Mouse (Mus musculus): ENCODE data around the gene Anks6. TPM values are rescaled to one million over a fixed set of nuclear protein-coding genes. Genes with fewer than 3 reads are reported as not detected.

The Anks6 gene
- total and polyA plus RNA-seq, 3 experiments = not detected

DNA sequence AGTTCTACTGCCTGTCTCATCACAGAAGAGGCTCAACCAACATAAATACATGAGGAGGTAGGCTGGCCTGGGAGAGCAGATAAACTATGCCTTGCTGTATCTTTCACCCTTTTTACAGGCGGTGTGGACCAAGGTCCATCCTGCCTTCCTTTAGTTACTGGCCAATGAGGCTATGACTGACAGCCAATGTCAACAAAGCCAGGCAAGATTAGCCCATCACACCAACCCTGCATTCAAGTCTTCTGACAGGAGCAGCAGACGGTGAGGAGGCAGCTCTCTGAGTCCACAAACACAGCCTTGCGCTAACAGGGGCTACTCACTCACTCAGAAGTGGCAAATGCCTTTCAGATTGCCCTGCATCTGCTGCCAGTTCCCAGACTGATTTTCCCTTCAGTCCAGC, 69.0 kb downstream of the Anks6 start:
- in situ Hi-C loops (cut with MboI; ENCODE audit: low pct_ligation_motif_present, low pct_unique_long_range_greater_than_20kb, low sequenced_read_pairs) (no loop called here), dilution Hi-C loops (cut with MboI; ENCODE audit: extremely low pct_ligation_motif_present, extremely low pct_unique_long_range_greater_than_20kb, low sequenced_read_pairs) (no loop called here)
- TF ChIP-seq POLR2AphosphoS2 (IDR thresholded peaks at IDR 0.05; ENCODE audit: low read depth, low read length) (no peak), ZMIZ1 (IDR thresholded peaks at IDR 0.05; ENCODE audit: low read depth, low read length) (no peak), ZNF384 (IDR thresholded peaks at IDR 0.05; ENCODE audit: low read depth, low read length) (no peak), ETS1 (conservative IDR thresholded peaks at IDR 0.05; ENCODE audit: low read depth, low read length) (no peak), HCFC1 (IDR thresholded peaks at IDR 0.05; ENCODE audit: low read depth, low read length) (no peak), NELFE (IDR thresholded peaks at IDR 0.05; ENCODE audit: low read depth, low read length) (no peak), SIN3A (IDR thresholded peaks at IDR 0.05; ENCODE audit: low read length) (no peak), ZC3H11A (IDR thresholded peaks at IDR 0.05; ENCODE audit: low read depth, low read length) (no peak), USF2 (conservative IDR thresholded peaks at IDR 0.05; ENCODE audit: low read depth, low read length) (no peak), USF1 (IDR thresholded peaks at IDR 0.05; ENCODE audit: low read depth, low read length) (no peak), RCOR1 (conservative IDR thresholded peaks at IDR 0.05; ENCODE audit: low read depth, low read length) (no peak), MAZ (IDR thresholded peaks at IDR 0.05; ENCODE audit: low read depth, low read length) (no peak), PAX5 (IDR thresholded peaks at IDR 0.05; ENCODE audit: low read length) (no peak), MAX (IDR thresholded peaks at IDR 0.05; ENCODE audit: low read length) (no peak), CHD1 (IDR thresholded peaks at IDR 0.05; ENCODE audit: low read depth, low read length) (no peak), JUN (IDR thresholded peaks at IDR 0.05; ENCODE audit: insufficient read depth, low read depth, low read length) (no peak), IRF4 (IDR thresholded peaks at IDR 0.05; ENCODE audit: low read depth, low read length) (no peak), MYC (IDR thresholded peaks at IDR 0.05; ENCODE audit: low read depth, low read length) (no peak)
- H3K79me2 ChIP-seq (replicated peaks; ENCODE audit: control insufficient read depth, extremely low read depth, insufficient read depth, poor library complexity, severe bottlenecking) = no peaks in the 10 kb centered on the region
- peaks cover 26% of the 10 kb centered on the region for H3K9me3 ChIP-seq (replicated peaks; ENCODE audit: low read length)
- H3K27me3 ChIP-seq (replicated peaks) = peaks cover 50% of the 10 kb centered on the region
- H3K4me2 ChIP-seq (ENCODE audit: insufficient read depth, low read depth, poor library complexity, severe bottlenecking) = no peak overlapping the region
- no peak overlapping the region for H3K9ac ChIP-seq (ENCODE audit: insufficient read depth, low read depth)
- H3K36me3 ChIP-seq (replicated peaks in 1 of 2; ENCODE audit: control insufficient read depth in 1 of 2, insufficient read depth in 1 of 2, low read length in 1 of 2) = no peaks in the 10 kb centered on the region
- no peak for DNase-seq (ENCODE audit: extremely low read depth)
- no peak overlapping the region for H3K4me3 ChIP-seq (replicated peaks in 1 of 3; ENCODE audit: low read depth in 2 of 3, low read length in 2 of 3, poor library complexity in 1 of 3)
- H3K27ac ChIP-seq (ENCODE audit: insufficient read depth, low read depth) = no peak overlapping the region
- H3K4me1 ChIP-seq (ENCODE audit: control insufficient read depth in 1 of 2, insufficient read depth in 2 of 2) = no peaks in the 10 kb centered on the region

DNA sequence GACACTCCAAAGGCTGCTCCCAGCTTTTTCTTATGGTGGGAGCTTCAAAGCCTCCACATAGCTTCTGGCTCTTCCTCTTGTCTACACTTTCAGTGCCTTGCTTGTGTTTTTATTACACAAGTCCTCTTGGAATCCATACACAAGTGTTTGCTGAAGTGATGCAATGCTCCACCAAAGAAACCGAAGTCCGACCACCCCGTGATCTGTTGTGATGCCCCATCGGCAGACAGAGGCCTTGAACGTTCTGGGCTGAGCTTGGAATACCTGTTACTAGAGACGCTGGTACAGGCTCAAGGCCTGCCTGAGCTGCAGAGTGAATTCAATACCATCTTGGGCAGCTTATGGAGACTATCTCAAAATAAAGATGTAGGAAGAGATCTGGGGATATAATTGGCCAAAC, 69.4 kb downstream of the Anks6 start:
- peaks cover 26% of the 10 kb centered on the region for H3K9me3 ChIP-seq (replicated peaks; ENCODE audit: low read length)
- H3K4me1 ChIP-seq (ENCODE audit: control insufficient read depth in 1 of 2, insufficient read depth in 2 of 2) = no peaks in the 10 kb centered on the region
- no peak for DNase-seq (ENCODE audit: extremely low read depth)
- TF ChIP-seq IRF4 (IDR thresholded peaks at IDR 0.05; ENCODE audit: low read depth, low read length) = no peak
- no peak for TF ChIP-seq SIN3A (IDR thresholded peaks at IDR 0.05; ENCODE audit: low read length)
- no peak for TF ChIP-seq NELFE (IDR thresholded peaks at IDR 0.05; ENCODE audit: low read depth, low read length)
- no peak for TF ChIP-seq JUND (conservative IDR thresholded peaks at IDR 0.05; ENCODE audit: low read depth, low read length)
- no peak for TF ChIP-seq POLR2A (IDR thresholded peaks at IDR 0.05; ENCODE audit: low read depth, low read length)
- no peak for TF ChIP-seq ETS1 (conservative IDR thresholded peaks at IDR 0.05; ENCODE audit: low read depth, low read length)
- no peak overlapping the region for H3K27ac ChIP-seq (ENCODE audit: insufficient read depth, low read depth)
- no peaks in the 10 kb centered on the region for H3K79me2 ChIP-seq (replicated peaks; ENCODE audit: control insufficient read depth, extremely low read depth, insufficient read depth, poor library complexity, severe bottlenecking)
- no peaks in the 10 kb centered on the region for H3K36me3 ChIP-seq (replicated peaks in 1 of 2; ENCODE audit: control insufficient read depth in 1 of 2, insufficient read depth in 1 of 2, low read length in 1 of 2)
- H3K9ac ChIP-seq (ENCODE audit: insufficient read depth, low read depth) = no peak overlapping the region
- H3K4me3 ChIP-seq (replicated peaks in 1 of 3; ENCODE audit: low read depth in 2 of 3, low read length in 2 of 3, poor library complexity in 1 of 3) = no peak overlapping the region
- in situ Hi-C loops (cut with MboI; ENCODE audit: low pct_ligation_motif_present, low pct_unique_long_range_greater_than_20kb, low sequenced_read_pairs) = no loop called here
- peaks cover 54% of the 10 kb centered on the region for H3K27me3 ChIP-seq (replicated peaks)
- H3K4me2 ChIP-seq (ENCODE audit: insufficient read depth, low read depth, poor library complexity, severe bottlenecking) = no peak overlapping the region
- dilution Hi-C loops (cut with MboI; ENCODE audit: extremely low pct_ligation_motif_present, extremely low pct_unique_long_range_greater_than_20kb, low sequenced_read_pairs) = no loop called here

Measured in CH12.LX (cell line).